Mouse (Mus musculus) CD4-positive helper T cell, adult 2 months (primary cell): ENCODE results near the gene Med11.
A peak's percentile ranks its signal among the peaks of the same experiment; 100 is the strongest.

Source experiments
- DNase-seq: peaks from one replicate; pipeline ENCODE4 v3.0.0-alpha.2; 2012; ENCODE audit warnings: low read depth, missing footprints, low spot score

The Med11 gene

DNA sequence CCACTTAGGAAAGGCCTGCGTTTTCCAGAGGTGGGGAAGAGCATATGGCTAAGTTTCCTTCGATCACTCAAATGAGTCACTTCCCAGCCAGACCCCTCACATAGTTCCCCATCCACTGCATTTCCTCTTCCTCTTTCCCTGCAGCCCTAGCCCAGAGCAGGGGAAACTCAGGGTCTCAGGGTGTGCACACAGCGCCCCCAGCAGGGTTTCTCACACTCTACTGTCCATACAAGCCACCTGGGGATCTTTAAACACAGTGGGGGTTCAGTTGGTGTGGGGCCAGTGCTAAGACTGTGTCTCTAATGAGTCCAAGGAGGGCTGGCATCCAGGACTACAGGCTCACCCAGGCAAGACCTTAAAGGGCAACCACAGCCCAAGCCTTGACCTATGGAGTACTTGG lies 5.0 kb upstream of the Med11 start:
- DNase-seq = no peak

DNA sequence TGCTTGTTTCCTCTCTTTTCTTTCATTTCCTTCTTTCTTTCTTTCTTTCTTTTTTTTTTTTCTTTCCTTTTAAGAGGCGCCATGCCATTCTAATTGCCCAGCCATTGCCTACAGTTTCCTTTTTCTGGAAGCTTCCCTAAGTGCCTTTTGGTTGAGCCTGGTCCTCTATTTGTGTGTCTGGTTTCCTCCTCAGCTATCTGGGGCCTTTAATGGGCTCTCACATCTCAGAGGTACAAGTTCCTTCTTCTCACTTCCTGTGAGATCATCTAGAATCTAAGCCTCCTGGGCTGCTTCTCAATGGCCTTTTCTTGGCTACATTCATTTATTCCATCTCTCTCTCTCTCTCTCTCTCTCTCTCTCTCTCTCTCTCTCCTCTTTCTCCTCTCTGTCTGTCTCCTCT lies 4.3 kb upstream of the Med11 start:
- peak; percentile 39 for DNase-seq

DNA sequence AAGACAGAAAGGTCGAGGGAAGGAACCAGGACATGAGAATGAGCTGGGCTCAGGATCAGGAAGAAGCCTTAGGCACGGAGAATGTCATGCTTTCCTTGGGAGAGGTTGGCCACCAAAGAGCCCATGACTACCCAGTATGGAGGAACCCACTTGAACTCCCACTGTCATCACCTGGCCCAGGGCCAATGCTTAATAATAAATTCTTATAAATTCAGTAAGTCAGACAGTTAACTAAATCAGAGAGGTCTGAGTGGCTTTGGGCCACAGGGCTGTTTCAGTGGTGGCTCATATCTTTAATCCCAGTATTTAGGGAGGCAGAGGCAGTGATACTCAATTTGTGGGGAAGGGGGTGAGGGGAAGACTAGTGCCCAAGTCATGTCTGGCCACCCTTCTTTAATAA lies 793 bp upstream of the Med11 start:
- no peak for DNase-seq

DNA sequence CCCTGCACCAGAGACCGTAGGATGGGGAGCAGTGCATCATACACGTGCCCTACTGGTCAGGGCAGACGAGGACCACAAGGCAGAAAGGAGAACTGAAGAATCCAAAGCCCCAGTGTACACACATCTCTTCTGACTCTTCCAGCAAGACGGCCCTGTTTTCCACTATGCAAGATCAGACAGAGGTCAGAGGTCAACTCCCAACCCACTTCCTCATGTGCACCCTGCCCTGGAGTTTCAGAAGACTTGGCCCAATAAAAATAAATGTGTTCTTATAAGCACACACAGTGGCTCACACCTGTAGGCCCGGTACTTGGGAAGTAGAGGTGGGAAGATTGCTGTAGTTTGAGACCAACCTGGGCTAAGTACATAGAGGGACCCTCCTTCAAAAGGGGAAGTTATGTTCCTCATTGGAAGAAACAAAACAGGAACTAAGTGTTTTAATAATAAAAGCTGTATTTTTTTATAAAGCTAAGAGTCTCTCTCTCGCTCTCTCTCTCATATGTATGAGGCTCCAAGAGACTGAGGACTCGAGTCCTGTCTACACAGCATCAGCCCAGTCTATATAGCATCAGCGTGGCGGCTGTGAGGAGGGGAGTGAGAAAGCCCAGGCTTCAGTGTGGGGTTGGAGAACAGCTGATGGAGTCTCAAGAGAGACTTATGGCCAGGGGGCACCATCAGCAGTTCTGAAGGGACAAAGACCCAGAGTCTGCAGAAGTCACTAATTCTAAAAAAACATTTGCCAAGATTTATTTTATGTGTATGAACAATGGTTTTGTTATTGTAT lies 1.7 kb downstream of the Med11 start:
- DNase-seq = peak; percentile 36

DNA sequence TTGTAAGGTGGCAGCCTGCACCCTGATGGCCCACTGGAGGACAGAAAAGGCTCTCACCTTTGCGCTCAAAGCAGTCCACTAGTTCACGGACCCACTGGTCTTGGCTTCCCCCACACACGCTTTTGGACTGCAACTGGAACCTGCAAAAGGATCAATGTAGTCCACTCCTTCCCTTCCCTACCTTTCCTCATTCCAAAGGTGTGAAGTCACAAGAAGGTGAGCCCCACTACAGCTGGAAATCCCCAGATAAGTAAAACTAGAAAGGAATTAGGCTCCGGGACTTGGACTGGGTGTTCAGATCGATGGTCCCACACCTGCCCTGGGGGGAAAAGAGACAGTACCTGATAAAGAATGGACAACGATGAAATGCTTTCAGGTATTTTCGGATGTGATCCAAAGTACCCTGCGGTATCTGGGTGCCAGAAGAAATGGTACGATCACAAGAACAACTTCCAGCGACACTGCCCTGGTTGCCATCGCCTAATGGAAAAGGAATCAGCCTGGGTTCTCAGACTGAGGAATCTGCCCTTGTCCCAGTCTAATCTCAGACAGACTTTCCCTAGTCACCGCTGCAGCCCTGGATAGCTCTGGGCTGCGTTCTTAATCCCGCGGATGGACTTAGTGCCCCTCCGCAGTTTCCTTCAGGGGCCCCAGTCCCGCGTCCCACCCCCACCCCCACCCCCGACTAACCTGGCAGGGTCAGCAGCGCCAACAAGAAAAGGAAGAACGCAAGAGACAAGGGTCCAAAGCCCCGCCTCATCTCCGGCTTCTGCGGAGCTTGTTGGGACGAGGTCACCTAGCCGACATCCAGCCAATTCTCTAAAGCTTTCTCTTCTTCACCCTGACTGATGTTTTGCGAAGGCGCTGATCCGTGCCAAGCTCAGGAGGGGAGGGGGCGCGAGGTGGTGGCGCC lies 7.2 kb downstream of the Med11 start, which contains the start of gene Zmynd15:
Zmynd15 (plus strand) TSS at position 746 of the 913 bp plus-strand sequence.
- DNase-seq = no peak

DNA sequence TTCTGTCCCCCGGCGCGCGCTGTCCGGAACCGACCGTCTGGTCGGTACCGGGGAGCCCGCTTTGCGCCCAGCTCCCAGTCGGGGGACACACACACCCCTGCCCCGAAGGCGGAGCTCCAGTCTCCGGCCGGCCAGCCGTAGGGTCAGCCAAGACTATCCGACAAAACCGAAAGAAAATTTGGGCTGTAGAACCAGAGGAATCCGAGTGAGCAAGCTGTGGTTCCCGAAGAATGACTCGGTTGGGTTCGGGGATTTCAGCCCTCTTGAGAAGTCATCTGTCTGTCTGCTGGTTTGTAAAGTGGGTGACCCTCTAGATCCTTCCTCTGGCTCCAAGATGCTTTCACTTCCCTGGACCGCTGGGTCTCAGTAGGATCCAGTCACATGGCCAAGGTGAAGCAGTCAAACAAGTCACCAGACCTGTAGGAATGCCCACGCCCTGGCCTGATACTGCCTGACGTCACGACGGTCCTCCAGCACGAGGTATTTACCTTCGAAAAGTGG lies 7.9 kb downstream of the Med11 start, which contains the start of gene Cxcl16:
Cxcl16 (minus strand) TSS at position 384 of the 501 bp plus-strand sequence.
- DNase-seq = peak; percentile 34

DNA sequence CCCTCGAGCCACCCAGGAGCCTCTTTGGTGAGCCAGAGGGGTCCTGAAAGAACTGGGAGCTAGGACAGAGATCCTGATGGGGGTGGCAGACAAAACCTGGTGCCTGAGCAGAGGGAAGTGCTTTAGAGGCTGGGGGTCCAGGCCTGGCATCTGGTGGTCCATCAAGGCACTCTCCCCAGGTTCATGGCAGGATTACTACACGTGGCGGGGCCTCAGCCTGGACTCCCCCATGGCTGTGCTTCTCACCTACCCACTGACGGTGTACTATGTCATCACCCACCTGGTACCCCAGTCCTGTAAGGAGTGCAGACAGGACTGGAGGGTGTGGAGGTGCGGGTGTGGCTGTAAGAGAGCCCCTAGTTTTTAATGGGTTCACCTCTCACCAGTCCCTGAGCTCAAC lies 12.3 kb downstream of the Med11 start:
- DNase-seq = no peak

DNA sequence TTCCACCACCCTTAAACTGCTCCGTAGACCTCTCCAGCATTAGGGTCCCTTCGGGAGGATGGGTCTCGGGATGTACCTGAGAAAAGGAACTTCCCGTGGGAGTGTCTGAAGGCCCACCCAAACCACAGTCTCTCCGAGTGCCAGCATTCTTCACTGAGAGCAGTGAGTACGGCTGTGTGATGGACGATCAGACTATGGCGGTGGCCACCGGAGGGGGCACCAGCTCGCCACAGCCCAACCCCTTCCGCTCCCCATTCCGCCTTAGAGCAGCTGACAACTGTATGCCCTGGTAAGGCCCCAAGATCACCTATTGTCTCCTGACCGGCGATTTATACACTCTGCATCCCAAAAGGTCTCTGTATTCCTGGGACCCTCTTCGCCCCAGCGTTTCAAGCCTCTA lies 13.5 kb downstream of the Med11 start:
- no peak for DNase-seq

DNA sequence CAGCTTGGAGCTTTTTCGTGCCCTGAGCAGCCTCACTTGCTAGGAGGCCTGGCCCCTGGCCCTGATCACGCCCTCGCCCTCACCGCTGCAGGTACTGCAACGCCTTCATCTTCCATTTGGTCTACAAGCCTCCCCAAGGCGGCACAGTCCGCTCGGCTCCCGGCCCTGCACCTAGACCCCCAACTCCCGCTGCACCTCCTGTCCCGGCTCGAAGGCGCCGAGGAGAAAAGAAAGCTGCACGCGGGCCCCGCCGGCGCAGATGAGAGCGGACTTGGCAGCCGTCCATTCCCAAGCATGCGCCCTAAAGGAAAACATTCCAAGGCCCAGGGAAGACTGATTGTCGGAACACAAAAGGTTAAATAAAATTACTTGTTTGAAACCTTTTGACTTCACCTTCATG lies 14.1 kb downstream of the Med11 start:
- no peak for DNase-seq

DNA sequence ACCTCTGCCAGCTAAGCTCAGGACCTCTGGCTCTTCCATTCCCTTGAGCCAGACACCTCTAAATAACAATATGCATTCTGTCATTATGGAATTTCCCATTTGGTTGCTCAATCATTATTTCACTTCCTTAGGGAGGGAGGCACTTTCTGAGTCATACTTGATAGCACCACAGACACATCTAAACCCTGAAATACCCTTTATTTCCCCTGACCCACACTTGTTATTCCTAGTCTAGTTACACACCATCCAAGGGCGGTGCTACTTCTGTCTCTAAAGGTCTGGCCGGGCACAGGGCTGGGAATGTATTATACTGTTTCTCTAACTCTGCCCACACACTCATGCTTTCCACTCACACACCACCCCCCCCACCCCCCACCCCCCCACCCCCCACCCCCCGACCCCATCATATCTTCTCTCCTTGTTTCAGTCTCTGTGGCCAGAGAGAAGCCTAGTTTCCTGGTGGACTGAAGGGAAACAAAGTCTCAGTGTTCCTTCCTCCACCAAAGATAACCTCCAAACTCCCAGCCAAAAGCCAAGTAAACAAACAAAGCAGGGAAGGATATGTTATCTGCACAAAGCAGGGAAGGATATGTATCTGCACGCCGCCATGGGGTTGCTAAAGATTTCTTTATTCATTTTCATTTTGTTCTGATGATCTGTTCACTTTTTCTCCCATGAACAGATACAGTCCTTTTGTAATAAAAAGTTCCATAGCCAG lies 16.3 kb downstream of the Med11 start:
- DNase-seq = no peak

DNA sequence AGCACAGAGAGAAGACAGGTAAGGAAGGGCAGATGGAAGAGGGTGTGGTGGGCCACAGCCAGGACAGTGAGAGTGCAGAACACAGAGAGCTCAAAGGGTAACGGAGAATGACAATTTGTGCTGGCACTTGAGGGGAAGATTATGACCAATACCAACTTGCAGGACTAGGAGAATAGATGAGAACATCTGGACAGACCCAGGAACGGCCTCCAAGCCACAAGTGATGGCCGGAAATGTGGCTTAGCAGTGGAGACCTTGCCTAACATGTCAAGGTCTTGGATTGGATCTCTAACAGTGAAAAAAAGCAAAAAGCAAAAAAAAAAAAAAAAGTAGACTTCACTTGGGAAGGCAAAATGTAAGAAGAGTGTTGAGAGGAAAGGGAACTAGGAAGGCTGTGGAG lies 18.0 kb downstream of the Med11 start:
- no peak for DNase-seq

DNA sequence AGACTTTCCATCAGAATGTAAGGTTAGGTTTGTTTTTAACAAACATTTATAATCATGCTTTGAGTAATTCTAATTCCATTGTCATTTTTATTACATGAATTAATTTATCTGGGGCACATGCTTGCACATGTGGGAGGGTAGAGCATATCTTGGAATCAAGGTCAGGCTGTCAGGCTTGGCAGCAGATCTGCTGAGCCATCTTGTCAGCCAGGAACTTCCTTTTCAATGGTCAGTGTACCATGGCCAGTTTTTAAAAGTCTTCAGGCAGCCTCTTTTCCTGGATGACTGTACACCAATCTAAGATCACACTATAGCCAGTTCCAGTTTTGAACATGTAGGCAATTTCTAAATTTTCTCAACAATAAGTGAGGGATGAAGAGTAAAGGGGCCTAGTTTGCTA lies 21.0 kb downstream of the Med11 start:
- no peak for DNase-seq

DNA sequence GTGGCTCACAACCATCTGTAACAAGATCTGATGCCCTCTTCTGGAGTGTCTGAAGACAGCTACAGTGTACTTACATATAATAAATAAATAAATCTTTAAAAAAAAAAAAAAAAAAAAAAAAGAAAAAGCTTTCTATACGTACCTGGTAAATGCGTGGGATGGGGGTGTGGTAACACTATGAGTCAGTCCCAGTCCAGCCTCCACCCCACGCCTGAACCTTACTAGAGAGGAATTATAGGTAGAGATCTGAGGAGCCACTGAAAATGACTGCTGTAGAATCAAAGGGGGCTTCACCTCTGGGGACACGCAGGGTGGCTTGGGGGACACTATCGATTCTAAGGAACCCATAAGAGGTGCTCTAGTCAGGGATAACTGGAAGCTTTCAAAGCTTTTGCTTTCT lies 21.6 kb downstream of the Med11 start:
- peak; percentile 37 for DNase-seq

DNA sequence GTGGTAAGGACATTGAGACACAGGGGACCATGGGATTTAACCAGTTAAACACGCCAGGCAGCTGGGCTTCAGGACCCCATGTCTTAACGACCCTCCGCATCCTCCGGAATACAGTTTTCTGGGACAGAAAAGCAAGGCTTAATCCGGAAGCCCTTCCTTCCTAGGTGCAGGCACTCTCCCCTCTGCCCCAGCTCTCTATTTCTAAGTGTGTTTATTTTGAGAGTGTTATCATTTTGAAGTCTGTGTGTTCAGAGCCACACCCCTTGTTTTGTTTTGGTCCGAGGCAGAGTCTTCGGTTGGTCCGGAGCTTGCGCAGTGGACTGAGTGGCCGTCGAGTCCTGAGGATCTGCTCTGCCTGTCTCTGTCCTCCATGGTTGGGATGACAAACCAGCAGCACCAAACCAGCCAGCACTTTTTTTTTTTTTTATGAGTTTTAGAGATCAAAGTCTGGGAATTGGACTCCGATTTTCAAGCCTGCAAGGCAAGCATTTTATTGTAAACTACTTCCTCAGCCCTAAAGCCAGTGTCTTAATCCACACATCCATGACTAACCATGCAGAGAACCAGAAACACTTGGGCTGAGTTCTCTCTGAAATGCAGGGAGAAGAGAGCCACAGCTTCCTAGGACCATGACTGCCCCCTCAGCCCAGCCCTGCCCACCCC lies 23.3 kb downstream of the Med11 start:
- DNase-seq = no peak

DNA sequence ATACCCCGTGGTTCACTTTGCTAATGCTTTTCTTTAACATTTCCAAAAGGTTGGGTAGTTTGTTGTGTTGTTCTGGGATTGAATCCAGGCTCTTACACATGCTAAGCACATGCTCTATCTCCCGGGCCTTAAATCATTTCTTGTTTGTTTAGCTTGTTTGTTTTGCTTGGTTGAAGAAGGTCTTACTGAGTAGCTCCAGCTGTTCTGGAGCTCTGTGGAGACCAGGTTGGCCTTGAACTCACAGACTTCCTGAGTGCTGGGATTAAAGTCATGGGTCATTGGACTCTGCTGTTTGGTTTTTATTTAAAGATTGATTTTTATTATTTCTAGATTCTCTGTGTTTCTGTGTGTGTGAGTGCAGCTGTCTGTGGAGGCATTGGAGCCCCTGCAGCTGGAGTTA lies 33.8 kb downstream of the Med11 start:
- DNase-seq = no peak

DNA sequence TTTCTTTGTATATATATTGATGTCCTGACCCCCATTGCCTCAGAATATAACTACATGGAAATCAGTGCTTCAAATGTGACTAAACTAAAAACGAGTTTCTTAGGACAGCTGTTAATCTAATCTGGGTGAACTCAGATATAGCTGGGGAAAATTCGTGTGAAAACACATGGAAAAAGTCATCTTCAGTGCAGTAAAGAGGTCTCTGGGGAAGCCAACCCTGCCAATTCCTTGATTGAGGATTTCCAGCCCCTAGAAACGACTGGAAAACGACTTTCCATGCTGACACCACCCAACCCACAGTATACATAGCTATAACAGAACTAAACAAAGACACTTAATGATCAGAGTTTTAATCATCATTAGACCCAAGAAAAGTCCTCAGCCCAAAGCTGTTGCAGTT lies 36.1 kb downstream of the Med11 start:
- no peak for DNase-seq

DNA sequence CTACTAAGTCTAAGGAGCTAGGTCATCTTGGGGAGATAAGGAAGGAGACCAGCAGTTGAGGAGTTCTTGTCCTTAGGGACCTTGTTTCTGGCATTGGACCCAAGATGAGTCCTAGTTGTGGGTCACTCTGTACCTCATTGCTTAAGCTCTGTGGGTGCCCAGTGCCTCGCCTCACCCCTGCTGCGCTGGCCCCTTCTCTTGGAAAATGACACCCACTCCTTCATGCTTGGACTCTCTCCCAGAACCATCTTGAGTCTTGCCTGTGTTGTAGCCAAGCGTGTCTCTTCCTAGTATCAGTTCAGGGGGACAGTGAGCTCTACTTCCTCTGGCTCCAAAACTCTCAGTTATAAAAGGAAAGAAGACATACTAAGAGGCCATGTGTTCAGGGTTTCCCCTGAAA lies 37.4 kb downstream of the Med11 start:
- no peak for DNase-seq

DNA sequence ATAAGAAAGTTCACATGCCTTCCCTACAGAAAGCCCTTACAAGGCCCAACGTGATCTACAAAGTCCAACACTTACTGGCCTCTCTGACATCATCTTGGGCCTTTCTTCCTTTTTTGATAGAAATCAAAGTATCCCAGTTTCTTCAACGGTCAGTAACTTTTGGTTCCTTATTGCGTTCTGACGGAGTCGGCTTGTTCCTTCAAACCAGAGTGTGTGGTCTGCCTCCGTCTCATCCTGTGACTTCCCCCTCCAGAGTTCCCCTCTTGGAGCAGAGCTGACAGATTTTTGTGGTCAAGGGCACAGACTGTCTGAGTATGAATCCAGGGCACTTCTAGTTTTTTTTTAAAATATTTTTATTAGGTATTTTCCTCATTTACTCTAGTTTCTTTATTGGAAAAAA lies 38.0 kb downstream of the Med11 start:
- no peak for DNase-seq

DNA sequence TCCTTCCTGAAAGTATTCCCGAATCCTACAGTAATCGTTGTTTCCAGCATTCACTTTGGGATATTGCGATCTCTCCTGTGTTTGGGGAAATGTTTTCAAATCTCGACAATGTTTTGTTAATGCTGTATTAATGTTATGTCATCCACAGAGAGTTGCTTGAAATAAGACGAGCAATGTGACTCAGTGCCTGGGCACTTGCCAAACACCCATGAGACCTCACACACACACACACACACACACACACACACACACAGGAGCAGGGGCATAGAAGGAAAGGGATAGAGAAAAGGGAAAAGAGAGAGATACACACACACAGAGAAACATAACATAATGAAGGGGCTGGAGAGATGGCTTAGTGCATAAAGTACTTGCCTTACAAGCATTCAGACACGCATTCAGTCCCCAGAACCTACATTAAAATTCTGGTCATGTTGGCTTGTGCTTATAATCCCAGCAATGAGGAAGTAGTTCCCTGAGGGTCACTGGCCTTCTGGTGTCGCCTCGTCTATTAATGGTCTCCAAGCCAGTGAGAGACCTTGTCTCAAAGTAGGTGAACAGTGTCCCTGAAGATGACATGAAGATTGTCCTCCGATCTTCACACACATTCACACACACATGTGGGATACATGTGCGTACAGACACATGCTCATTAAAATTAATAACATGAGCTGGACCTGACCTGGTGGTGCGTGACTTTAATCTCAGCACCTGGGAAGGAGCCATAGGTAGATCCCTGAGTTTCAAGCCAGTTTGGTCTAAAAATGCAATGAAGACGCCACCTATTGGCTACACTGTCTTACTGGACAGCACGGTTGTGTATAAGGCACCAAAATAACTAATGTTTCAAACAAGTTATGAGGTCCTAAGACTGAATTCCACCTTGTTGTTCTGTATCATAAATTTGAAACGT lies 48.1 kb downstream of the Med11 start:
- DNase-seq = peak; percentile 28

DNA sequence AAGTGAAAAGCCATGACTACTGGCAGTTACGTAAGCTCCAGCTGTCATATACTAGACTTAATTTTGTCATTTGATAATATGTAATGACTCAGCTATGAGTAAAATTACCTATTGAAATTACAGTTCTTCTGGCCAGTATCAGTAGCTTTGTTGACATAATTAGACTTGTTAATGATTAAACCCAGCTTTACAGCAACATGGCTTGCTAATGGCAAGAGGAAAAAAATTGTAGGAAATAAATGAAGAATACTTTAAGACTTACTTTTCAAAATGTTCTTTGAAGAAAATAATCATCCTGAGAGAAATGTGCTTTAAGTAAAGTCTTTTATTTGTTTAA lies 48.7 kb downstream of the Med11 start:
- DNase-seq = no peak
